Mouse (Mus musculus) heart, adult 2 months (tissue): ENCODE measurements around the gene Egflam. TPM values are rescaled to one million over a fixed set of nuclear protein-coding genes. Genes with fewer than 3 reads are reported as not detected.

Source experiments
- DNase-seq, 2 experiments: peaks; one replicate each; pipeline ENCODE4 v3.0.0; 2021
- H3K27ac ChIP-seq: fragments of 200-600 bp; 2 replicates; pipeline ENCODE4 v1.8.1; 2022
- H3K27me3 ChIP-seq: fragments of 200-500 bp; 2 replicates; pipeline ENCODE4 v1.6.1; 2012; ENCODE audit warnings: mild to moderate bottlenecking, low read length, inconsistent platforms, mixed read lengths; ENCODE audit not compliant: control insufficient read depth, insufficient read depth
- H3K36me3 ChIP-seq: fragments of 200-500 bp; 2 replicates; pipeline ENCODE4 v1.6.1; 2012; ENCODE audit warnings: low read length, inconsistent platforms; ENCODE audit not compliant: control insufficient read depth, insufficient read depth
- H3K4me1 ChIP-seq: fragments of 200-500 bp; 2 replicates; pipeline ENCODE4 v1.6.1; 2011; ENCODE audit warnings: low read length; ENCODE audit not compliant: control insufficient read depth, insufficient read depth
- H3K4me3 ChIP-seq: fragments of 200-600 bp; 2 replicates; pipeline ENCODE4 v1.8.1; 2022
- H3K79me2 ChIP-seq: fragments of 200-500 bp; replicated peaks from 2 replicates; pipeline ENCODE4 v1.6.1; 2012; ENCODE audit warnings: mild to moderate bottlenecking, inconsistent platforms, low read length, moderate library complexity, mixed read lengths; ENCODE audit not compliant: control insufficient read depth, insufficient read depth
- H3K9ac ChIP-seq: fragments of 200-500 bp; 2 replicates; pipeline ENCODE4 v1.6.1; 2012; ENCODE audit warnings: low read depth, mild to moderate bottlenecking, control low read depth, inconsistent platforms, low read length, mixed read lengths
- CTCF ChIP-seq: fragments of 200-600 bp; IDR thresholded peaks from 2 replicates; pipeline ENCODE4 v1.8.1; 2022; ENCODE audit warnings: antibody characterized with exemption, mild to moderate bottlenecking, moderate library complexity
- EP300 ChIP-seq: fragments of 200-500 bp; IDR thresholded peaks from 2 replicates; pipeline ENCODE4 v1.6.1; 2011; ENCODE audit warnings: low read depth, low read length, control low read depth; ENCODE audit not compliant: insufficient read depth
- POLR2A ChIP-seq: fragments of 200-500 bp; IDR thresholded peaks from 2 replicates; pipeline ENCODE4 v1.6.1; 2011; ENCODE audit warnings: mild to moderate bottlenecking, low read depth, low read length, control low read depth; ENCODE audit not compliant: insufficient read depth
- WGBS: fragments of 180-500 bp; shearing (Covaris S2); methylation state at CpG from one replicate; pipeline ENCODE4 v1.1.7; 2018; 5-methylcytosine and 5-hydroxymethylcytosine counted together
- intact Hi-C: fragments of 180-260 bp; cut with DNase I; formaldehyde crosslinking; loops from one replicate; pipeline ENCODE4 v1.15.1; 2025
- long read RNA-seq: library from polyadenylated mRNA; stranded (forward); transcript quantifications from one replicate; pipeline ENCODE4 v2.0.0, GENCODE M21; 2021
- polyA plus RNA-seq: library from polyadenylated mRNA; depleted of rRNA; stranded (reverse); fragments of >200 nt; gene quantifications from 2 replicates; pipeline ENCODE4 v1.2.3, GENCODE M21; 2012; rRNA removed
- total RNA-seq, 2 experiments: library from RNA; stranded (reverse); gene quantifications; 2 replicates each; pipeline ENCODE4 v1.2.3; 2021

Gene Egflam
- 1 to 10 TPM; 7.1 to 8.2 TPM for total RNA-seq
- 12.0 and 25.7 TPM in 2 replicates for polyA plus RNA-seq
- long read RNA-seq, full-length matches to known transcripts: 4 of 10 reads
- long read RNA-seq, partial matches to known transcripts: 6 of 10 reads
- long read RNA-seq, other reads (novel, unspliced or antisense): 0 of 10 reads

DNA sequence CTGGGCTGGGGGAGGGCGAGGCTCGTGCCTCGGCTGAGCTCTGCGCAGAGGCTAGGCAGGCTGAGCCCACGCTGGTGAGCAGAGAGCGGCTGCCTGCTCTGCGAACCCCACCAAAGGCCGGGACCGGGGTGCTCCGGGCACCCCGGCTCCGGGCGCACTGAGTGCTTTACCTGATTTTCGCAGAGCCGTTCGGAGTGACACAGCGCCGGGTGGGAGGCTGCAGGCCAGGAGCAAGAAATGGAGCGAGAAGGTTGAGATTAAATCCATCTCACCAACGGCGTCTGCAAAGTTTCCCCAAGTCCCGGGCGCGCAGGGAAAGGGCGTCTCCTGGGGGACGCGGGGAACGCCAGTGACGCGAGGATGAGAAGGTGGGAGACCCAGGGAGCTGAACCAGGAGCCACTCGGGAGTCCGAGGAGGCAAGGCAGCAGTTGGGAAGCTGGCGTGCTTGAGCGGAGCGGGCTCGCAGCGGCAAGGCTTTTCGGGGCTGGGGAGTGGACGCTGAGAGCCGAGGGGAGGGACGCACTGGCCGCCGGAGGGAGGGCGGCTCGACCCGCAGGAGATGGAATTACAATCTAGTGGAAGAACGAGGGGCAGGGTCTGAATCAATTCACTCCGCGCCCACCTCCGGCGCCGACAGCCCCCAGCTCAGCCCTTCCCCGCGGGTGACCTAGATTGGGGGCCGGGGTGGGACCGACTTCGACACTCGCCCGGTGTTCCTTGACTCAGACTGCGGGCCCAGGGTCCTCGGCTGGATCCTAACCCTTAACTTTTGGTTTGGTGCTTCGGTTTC lies at the start of gene Egflam:
TSS of gene Egflam (minus strand) at position 578 of the 791 bp plus-strand sequence.
- Histone ChIP-seq H3K4me3 (peak within 1 kb of the TSS; percentile 53), H3K27me3 (peaks cover 3% of the 10 kb centered on the region), H3K79me2 (no peaks in the 10 kb centered on the region), H3K36me3 (no peaks in the 10 kb centered on the region), H3K4me1 (no peaks in the 10 kb centered on the region), H3K9ac (peak within 1 kb of the TSS; percentile 58), H3K27ac (peak within 1 kb of the TSS; percentile 64)
- TF ChIP-seq CTCF: no peak
- TF ChIP-seq EP300: no peak
- no peak for TF ChIP-seq POLR2A
- peak; percentile 18 to 46 for DNase-seq
- intact Hi-C loops: no loop called here
- WGBS: 2% methylated on average over 62 of the region's 62 CpGs

DNA sequence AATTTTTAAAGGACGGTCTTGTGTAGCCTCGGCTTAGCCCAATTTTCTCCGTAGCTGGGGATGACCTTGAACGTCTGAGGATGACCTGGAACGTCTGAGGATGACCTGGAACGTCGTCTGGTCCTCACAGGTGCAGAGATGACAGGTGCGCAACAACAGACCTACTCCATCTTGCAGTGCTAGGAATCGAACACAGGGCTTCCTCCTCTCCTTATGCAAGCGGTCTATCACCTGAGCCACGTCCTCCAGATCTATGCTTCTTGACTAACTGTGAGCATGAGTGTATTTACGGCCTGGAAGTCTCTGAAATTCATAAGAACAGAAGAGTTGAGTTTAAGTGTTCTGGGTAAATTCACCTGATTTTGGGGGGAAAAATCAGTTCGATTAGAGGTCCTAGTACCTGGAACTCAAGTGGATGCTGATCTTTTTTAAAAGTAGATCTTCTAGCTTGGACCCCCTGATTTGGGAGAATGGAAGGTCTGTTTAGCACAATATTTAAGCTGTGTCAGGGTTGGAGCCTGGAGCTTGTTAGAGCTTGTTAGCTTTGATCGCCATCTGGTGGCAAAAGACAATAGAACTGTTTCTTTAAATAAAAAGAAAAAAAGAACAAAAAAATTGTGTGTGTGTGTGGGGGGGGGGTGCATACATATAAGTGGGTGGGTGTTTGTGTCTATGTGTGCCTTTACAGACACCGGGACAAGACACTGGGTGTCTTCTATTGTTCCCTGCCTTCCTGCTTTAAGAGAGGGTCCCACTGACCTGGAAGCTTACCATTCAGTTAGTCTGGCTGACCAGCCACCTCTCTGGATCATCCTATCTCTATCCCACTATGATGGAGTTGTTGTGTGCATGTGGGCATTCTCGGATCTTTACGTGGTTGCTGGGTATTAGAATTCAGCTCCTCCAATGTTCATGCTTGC lies 45.5 kb upstream of the Egflam start:
- 62% methylated on average over 17 of the region's 17 CpGs for WGBS
- TF ChIP-seq CTCF (peak; percentile 63), POLR2A (no peak)
- Histone ChIP-seq H3K9ac (no peak overlapping the region), H3K4me3 (no peak overlapping the region), H3K27ac (no peak overlapping the region), H3K4me1 (no peaks in the 10 kb centered on the region), H3K36me3 (no peaks in the 10 kb centered on the region), H3K79me2 (no peaks in the 10 kb centered on the region), H3K27me3 (no peaks in the 10 kb centered on the region)
- no peak for DNase-seq
- intact Hi-C loops: loop anchor here (2.0 to 5.0 kb wide), 4 partner anchors 91 to 535 kb away; no protein-coding TSS in a partner anchor

DNA sequence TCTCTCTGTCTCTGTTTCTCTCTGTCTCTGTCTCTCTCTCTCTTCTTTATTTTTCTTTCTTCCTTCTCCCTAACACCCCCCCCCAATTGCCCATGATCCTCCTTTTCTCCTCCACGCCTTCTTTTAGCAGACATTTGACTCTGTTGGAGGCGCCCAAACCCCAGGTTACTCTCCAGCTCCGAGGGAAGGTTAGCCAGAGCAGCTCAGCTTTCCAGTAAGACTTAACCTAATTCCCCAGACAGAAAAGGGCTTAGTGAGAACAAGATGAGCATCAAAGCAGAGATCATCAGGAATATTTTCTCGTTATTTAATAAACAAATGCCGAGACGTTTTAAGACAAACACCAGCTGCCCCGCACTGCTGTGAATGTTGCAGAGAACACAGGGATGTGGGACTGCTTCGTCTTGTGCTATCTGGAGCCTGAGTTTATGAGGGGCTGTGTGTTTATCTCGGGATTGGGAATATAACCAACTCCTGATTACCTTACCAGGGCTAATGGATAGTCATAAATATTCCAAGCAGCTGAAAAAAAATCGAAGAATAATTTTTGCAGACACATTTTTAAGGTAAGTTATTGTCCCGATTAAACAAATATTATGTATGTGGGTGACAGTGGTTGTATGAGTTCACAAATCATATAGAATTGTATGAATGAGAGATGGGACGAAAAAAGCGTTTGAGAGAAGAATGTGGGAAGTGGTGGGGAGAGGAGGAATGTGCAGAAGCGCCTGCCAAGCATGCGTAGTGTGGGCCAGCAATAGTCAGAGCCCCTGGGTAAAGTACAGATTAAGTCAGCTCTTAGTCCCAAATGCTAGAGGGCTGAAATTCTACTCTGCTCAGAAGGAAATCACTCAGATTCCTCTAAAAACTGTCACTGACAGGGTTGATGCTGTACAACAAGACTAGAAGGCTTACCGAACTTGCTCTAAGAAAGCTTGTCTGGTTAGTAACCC lies 44.2 kb upstream of the Egflam start:
- Histone ChIP-seq H3K79me2 (no peaks in the 10 kb centered on the region), H3K4me3 (no peak overlapping the region), H3K4me1 (no peaks in the 10 kb centered on the region), H3K9ac (no peak overlapping the region), H3K36me3 (no peaks in the 10 kb centered on the region), H3K27ac (no peak overlapping the region), H3K27me3 (no peaks in the 10 kb centered on the region)
- 61% methylated on average over 16 of the region's 16 CpGs for WGBS
- DNase-seq: no peak
- no peak for TF ChIP-seq POLR2A
- TF ChIP-seq EP300: no peak
- TF ChIP-seq CTCF: no peak
- intact Hi-C loops: loop anchor here (2.0 to 5.0 kb wide), 4 partner anchors 90 to 534 kb away; no protein-coding TSS in a partner anchor

DNA sequence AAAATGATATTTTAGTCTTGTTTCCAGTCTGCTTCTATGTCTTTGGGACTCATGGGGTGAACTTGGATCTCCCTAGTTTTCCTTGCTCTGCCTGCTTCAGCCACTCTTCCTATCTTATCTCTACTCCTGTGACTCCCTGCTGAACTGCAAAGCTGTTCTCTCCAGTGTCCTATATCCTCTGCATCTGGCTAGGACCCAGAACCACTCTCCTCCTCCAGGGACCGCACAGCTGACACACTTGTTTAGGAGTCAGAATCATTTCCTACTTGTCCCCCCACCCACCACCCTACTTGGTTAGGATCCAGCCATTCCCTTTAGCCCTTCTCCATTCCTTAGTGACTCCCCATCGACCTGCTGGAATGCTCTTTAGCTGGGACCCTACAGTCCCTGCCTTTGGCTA lies 26.1 kb upstream of the Egflam start:
- intact Hi-C loops: no loop called here
- no peak overlapping the region for H3K27ac ChIP-seq
- no peak overlapping the region for H3K9ac ChIP-seq
- H3K4me3 ChIP-seq: no peak overlapping the region
- H3K27me3 ChIP-seq: no peaks in the 10 kb centered on the region
- no peaks in the 10 kb centered on the region for H3K79me2 ChIP-seq
- H3K36me3 ChIP-seq: no peaks in the 10 kb centered on the region
- peaks cover 2% of the 10 kb centered on the region; the same call in 1 of the 2 replicates for H3K4me1 ChIP-seq
- WGBS: 21% methylated on average over 2 of the region's 2 CpGs
- DNase-seq: no peak
- TF ChIP-seq CTCF (no peak), EP300 (no peak), POLR2A (no peak)

DNA sequence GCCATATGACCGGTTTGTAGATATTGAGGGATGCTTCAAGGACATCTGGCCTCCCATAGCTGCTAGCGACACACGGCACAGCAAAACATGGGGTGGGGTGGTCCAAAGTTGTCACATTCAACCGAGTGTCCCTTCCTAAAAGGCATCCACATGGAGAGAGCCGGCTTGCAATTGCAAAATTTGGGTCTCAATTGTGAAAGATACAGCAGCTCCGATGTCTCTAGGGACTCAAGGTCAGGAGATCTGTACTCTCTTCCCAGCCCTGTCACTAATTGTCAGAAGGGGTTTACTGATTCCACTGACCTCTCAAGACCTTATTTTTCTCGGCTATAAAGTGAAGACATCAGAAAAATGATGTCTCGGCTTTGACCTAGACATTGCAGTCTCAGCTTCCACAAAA lies 6.3 kb upstream of the Egflam start:
- Histone ChIP-seq H3K4me3 (no peak overlapping the region), H3K79me2 (no peaks in the 10 kb centered on the region), H3K36me3 (no peaks in the 10 kb centered on the region), H3K9ac (no peak overlapping the region), H3K4me1 (no peaks in the 10 kb centered on the region), H3K27me3 (no peaks in the 10 kb centered on the region; the same call in 1 of the 2 replicates), H3K27ac (no peak overlapping the region)
- WGBS: 75% methylated on average over 8 of the region's 8 CpGs
- TF ChIP-seq EP300 (no peak), CTCF (no peak), POLR2A (no peak)
- intact Hi-C loops: no loop called here
- no peak for DNase-seq
